Mouse (Mus musculus) adrenal gland, postnatal 25 days (tissue): Measurements from ENCODE around the gene Sypl. TPM values are rescaled to one million over a fixed set of nuclear protein-coding genes. Genes with fewer than 3 reads are reported as not detected.
A peak's percentile ranks its signal among the peaks of the same experiment; 100 is the strongest.

Source experiments
- DNase-seq: peaks from one replicate; pipeline ENCODE4 v3.0.0; 2021; ENCODE audit warnings: mixed read lengths
- long read RNA-seq: library from polyadenylated mRNA; stranded (forward); transcript quantifications from one replicate; pipeline ENCODE4 v2.0.0, GENCODE M21; 2021
- total RNA-seq: library from RNA; stranded (reverse); gene quantifications from 2 replicates; pipeline ENCODE4 v1.2.3, GENCODE M21; 2021

Sypl gene
- 101 and 114 TPM in 2 replicates for total RNA-seq
- long read RNA-seq, transcript Sypl-201 (5 exons, 2,019 nt) = major isoform, 187 of 201 reads
- long read RNA-seq, partial matches to known transcripts = 4 of 201 reads
- long read RNA-seq, other reads (novel, unspliced or antisense) = 10 of 201 reads

- DNase-seq = peak; percentile 96
These were observed at the start of gene Sypl for GRCm38 (mm10) chr12:32953596-32954215. TSS of gene Sypl (plus strand) at chr12:32953891.

- DNase-seq = no peak
These were observed 44.0 kb upstream of the Sypl start for GRCm38 (mm10) chr12:32909686-32910085.

- peak; percentile 45 for DNase-seq
These were observed 43.6 kb upstream of the Sypl start for GRCm38 (mm10) chr12:32910092-32910491.

GRCm38 (mm10) chr12:32910560-32911194 is 43.0 kb upstream of the Sypl start:
- DNase-seq = peak; percentile 37

GRCm38 (mm10) chr12:32911569-32911968 is 42.1 kb upstream of the Sypl start:
- DNase-seq = no peak

GRCm38 (mm10) chr12:32912772-32913171 is 40.9 kb upstream of the Sypl start:
- DNase-seq = no peak

GRCm38 (mm10) chr12:32918683-32919082 is 35.0 kb upstream of the Sypl start:
- DNase-seq = no peak

- DNase-seq = no peak
These were observed 34.6 kb upstream of the Sypl start for GRCm38 (mm10) chr12:32919091-32919490.

- DNase-seq = no peak
These were observed 34.2 kb upstream of the Sypl start for GRCm38 (mm10) chr12:32919527-32919926.

GRCm38 (mm10) chr12:32920185-32920788 is 33.4 kb upstream of the Sypl start:
- peak; percentile 83 for DNase-seq

- DNase-seq = no peak
These were observed 32.6 kb upstream of the Sypl start for GRCm38 (mm10) chr12:32921071-32921470.

- no peak for DNase-seq
These were observed 32.1 kb upstream of the Sypl start for GRCm38 (mm10) chr12:32921532-32922131.

GRCm38 (mm10) chr12:32924245-32924644 is 29.4 kb upstream of the Sypl start:
- no peak for DNase-seq

- DNase-seq = no peak
These were observed 27.1 kb upstream of the Sypl start for GRCm38 (mm10) chr12:32926331-32927172.

GRCm38 (mm10) chr12:32927231-32927835 is 26.4 kb upstream of the Sypl start:
- DNase-seq = no peak

GRCm38 (mm10) chr12:32928180-32928579 is 25.5 kb upstream of the Sypl start:
- DNase-seq = no peak

GRCm38 (mm10) chr12:32929831-32930513 is 23.7 kb upstream of the Sypl start:
- DNase-seq = no peak

GRCm38 (mm10) chr12:32930566-32930965 is 23.1 kb upstream of the Sypl start:
- no peak for DNase-seq

- no peak for DNase-seq
These were observed 17.3 kb upstream of the Sypl start for GRCm38 (mm10) chr12:32936246-32936946.

- DNase-seq = no peak
These were observed 12.6 kb upstream of the Sypl start for GRCm38 (mm10) chr12:32941141-32941540.
